Mouse (Mus musculus) small intestine, adult 2 months (tissue): ENCODE data around the gene Efcab9.

Source experiments
- CTCF ChIP-seq: fragments of 200-500 bp; IDR thresholded peaks from 2 replicates; pipeline ENCODE4 v1.5.1; 2012; ENCODE audit warnings: low read depth, mild to moderate bottlenecking, control low read depth, inconsistent platforms, low read length, moderate library complexity, mixed read lengths; ENCODE audit not compliant: insufficient replicate concordance, insufficient read length; ENCODE audit errors: extremely low read depth
- POLR2A ChIP-seq: fragments of 200-500 bp; IDR thresholded peaks from 2 replicates; pipeline ENCODE4 v1.6.1; 2012; ENCODE audit warnings: low read depth, mild to moderate bottlenecking, control low read depth, inconsistent platforms, low read length, moderate library complexity

GRCm38 (mm10) chr11:32474725-32475124, 57.2 kb downstream of the Efcab9 start:
- TF ChIP-seq CTCF = no peak
- TF ChIP-seq POLR2A = no peak
